Mouse (Mus musculus) kidney, postnatal 4 days (tissue): ENCODE data around the gene Aldh3a2.

Experiments
- DNase-seq, 2 experiments: peaks; one replicate each; pipeline ENCODE4 v3.0.0; 2021; ENCODE audit warnings: mixed read lengths in 2 of 2

Aldh3a2 gene

DNA sequence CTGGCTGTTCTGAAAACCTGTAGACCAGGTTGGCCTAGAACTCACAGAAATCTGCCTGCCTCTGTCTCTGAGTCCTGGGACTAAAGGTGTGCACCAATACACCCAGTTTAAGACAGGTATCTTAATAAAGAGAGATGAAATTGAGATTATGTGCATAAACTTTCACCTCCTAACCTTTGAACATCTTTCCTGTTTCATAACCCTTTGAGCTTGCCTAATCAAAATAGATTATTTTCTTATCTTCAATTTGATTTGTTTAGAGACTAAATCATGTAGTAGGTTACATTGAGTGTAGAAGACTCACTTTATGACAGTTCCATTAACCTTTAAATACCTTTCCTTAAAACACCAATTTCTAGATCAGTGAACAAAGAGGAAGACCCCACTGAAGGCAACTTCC is 4.3 kb upstream of the Aldh3a2 start:
- no peak for DNase-seq

DNA sequence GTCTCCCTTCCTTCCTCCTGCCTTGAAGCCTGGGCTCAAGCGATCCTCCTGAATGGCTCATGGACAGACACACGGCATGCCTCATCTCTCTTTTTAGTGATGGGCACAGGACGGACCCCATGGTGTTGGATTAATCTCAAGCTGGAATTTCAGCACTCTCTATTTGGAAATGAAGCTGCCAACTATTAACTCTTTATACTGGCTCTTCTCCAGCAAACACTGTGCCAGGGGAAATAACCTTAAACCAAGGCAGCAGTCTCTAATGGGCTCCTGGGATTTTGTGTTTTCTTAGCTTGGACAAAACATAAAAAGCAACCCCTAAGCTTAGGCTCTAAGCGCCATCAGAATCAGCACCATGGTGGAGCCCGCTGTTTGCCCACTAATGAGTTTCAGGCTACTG is 3.1 kb upstream of the Aldh3a2 start:
- DNase-seq = no peak

DNA sequence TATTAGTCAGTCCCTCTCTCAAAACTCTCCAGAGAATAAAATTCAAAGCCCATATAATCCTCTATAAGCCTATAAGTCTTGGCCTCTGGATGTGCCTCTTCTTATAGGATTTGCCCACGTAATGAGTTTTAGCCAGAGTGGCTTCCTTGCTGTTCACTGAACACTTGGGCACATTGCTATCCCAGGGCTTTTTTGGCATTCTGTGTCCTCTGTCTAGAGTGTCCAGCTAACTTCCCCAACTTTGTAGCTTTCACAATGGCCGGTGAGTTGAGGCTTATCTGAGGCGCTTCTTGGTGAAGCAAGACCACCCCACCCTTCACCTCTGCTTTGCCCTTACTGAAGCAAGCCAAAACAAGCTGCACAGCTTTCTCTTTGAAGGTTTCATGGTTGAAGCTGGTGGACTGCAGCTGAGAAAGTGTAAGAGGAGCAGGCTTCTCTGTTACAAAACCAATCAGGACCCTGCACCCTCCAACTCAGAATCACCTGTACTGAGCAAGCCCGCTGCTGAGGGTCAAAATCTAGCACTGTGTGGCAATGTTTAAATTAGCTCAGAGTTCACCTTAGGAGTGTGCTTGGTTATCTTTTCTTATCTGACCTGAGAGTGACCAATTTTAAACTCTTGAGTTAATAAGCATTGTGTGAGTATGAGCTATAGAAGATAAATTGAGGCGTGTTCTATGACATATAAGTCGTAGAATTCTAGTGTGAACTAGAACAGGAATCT is 1.5 kb upstream of the Aldh3a2 start:
- DNase-seq = no peak

DNA sequence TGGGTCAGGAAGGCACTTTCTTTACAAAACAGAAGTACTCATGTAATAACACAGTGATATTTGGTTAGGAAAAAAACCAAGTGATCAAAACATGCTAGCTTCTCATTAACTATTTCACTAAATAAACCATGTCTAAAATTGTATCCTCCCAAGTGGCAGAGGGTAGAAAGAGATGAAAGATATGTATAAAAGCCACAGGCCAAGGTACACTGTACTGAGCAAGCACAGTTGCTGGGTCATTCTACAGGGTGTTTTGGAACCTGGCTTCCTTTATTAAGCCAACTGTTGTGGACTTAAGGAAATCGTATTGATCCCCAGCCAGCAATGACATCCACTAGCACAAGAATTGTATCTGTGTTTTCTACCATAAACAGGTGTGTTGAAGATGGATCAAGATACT is 3.4 kb downstream of the Aldh3a2 start:
- DNase-seq = no peak

DNA sequence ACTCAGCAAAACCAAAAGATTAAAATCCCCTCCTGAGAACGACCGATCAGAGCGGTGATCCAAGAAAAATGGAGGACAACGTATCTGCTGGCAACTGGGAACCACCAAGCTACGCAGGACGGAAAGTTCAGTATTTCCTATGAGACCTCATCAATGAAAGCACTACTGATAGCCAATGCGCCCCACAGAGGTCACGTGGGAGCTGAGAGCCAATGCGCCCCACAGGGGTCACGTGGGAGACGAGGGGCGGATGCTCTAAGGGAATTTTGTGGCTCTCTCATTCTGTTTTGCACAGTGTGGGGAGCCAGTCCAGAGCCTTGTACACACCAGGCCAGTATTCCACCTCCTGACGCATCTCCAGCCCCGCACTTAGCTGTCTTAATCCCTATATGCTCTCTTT is 4.7 kb downstream of the Aldh3a2 start:
- no peak for DNase-seq

DNA sequence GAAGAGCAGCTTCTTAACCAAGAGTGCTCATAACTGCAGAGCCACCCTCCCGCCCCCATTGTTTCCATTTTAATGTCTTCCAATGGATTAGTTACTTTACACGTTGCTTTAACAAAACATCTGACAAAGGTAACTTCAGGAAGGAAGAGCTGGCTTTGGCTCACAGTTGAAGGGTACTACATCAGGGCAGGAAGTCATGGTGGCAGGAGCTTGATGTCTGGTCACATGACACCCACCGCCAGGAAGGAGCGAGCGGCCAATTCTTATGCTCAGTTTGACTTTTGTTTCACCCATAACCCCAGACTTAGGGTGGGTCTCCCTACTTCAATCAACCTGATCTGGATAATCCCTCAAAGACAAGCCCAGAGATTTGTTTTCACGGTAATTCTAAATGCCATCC is 8.2 kb downstream of the Aldh3a2 start:
- DNase-seq = no peak

DNA sequence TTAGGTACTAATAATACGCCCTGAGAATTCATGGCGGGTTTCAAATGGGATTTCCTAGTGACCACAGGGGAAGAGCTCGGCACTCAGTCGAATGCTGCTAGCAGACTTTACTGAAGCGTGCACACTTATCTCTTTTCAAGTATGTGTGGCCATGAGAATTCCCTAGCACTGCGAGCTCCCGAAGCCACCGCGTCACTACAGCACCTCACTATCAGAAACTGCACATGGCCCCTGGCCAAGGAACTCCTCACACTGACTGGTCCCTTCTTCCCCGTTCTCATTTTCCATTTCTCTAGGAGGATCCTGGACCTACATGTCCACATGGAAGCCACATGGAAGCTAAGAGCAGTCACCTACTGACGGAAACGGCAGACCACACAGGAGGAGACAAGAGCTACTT is 14.5 kb downstream of the Aldh3a2 start:
- DNase-seq = no peak

DNA sequence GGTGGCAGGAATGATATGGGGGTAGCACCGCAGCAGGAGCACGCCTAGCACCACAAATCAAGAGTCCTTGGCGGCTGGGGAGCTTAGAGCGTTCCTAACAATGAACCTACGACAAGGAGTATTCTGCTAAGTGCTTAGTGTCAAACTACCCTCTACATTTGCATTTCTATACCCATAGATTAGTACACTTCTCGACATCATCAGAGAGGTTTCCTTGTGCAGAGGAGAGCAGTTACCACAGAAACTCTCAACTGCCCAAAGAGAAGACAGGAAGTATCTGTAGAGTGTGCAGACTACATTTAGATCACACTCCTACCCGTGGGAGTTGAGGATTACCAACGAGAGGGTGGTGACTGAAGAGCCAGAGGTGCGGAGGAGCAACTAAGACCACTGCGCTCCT is 15.5 kb downstream of the Aldh3a2 start:
- DNase-seq = no peak

DNA sequence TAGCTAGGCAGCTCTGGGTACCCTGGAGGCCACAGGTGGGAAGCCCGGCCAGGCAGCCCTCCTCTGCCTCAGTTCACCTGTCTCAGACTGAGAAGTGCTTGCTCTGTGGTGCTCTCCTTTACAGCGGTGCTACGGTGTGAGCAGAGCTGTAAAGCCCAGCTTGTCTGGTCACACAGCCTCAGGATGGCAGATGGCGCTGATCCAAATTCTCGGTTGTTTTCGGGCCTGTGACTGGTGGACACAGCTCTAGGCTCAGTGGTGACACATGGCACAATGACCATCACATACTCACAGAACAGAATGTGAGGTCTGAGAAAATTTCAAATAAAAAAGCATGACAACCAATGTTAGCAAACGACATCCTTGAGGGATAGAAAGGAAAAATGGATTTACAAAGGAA is 22.9 kb downstream of the Aldh3a2 start:
- DNase-seq = no peak

DNA sequence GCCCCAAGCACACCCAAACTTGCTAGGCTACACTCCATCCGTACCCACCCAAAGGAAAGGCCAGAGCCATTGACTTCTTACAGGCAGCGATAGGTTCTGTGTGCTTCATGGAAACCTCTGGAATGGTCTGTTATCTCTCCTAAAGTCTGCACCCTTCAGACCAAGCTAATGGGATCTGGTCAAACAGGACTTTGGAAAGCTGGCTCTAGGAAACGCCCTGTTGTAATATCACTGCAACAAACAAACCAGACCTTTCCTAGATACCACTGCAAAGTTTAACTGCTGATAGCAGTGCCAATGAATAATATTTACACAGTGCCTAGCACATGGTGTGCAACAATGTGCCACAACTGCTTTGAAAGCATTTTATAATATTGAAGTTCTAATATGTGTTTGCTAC is 31.2 kb downstream of the Aldh3a2 start:
- DNase-seq = no peak

DNA sequence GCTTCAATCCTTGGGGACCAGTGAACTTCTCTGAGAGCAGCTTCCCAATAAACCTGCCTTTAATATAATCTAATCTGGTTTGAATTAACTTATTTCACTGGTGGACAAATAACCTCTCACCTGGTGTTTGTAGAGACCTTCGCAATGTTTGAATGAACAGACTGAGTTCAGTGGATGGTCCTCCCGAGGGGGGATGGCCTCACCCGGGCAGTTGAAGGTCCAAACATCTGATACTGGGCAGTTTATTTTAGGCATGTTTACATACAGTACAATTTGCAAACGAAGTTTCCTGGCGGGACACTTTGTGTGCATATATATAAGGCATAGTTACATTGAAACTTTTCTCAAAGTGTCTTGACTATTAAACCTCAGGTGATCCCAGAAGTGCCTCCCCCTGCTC is 33.1 kb downstream of the Aldh3a2 start:
- no peak for DNase-seq

DNA sequence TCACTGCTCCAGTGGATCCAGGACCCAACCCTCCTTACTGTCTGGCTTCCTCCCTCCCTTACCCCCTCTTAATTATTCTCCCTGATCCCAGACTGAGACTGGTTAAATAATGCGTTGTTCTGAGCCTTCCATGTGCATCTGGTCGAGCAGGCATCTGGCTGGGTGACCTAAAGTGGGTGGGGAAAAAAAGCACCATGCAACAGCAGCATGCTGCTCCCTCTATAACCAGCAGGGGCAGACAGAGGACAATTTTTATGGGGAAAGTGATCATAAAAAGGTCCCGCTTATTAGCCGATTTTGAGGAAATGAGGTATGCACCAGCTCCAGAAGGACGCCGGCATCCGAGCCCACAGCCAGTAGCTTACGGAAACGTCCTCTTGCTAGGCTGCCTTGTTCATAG is 35.9 kb downstream of the Aldh3a2 start:
- peak; percentile 77 to 79 for DNase-seq

DNA sequence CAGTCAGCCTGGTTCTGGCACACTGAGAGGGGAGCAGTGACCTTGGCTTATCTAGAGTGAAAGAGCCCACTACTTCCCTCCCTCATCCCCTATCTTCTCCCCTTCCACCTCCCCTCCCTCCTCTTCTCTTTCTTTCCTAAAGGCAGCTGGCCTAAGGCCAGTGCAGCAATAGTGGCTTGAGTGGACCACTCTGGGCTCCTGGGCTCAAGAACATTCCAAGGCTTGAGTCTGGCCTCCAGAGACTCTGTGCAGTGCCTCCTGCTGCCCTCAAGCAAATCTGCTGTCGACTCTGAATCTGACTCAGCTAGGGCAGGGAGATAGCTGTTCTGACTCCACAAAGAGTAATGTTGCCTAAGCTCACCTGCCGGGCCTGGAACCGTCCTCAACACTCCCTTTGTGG is 38.9 kb downstream of the Aldh3a2 start:
- no peak for DNase-seq

DNA sequence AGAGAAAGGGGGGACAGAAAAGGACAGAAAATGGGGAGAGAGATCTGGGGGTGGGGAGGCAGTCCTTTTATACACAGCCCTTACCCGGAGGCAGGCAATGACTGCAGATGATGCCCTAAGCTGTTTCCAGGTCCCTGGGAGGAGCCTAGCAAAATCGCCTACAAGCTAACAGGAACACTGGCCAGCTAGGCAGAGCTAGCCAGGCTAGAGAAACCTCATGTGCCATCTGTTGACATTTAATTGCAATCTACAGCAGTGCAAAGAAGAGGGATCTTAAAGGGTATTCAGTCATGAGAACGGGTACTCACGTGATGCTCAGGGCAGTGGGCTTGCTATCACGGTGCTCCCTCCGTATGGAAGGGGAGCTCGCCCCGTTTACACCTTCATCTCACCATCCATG is 39.4 kb downstream of the Aldh3a2 start:
- DNase-seq = no peak

DNA sequence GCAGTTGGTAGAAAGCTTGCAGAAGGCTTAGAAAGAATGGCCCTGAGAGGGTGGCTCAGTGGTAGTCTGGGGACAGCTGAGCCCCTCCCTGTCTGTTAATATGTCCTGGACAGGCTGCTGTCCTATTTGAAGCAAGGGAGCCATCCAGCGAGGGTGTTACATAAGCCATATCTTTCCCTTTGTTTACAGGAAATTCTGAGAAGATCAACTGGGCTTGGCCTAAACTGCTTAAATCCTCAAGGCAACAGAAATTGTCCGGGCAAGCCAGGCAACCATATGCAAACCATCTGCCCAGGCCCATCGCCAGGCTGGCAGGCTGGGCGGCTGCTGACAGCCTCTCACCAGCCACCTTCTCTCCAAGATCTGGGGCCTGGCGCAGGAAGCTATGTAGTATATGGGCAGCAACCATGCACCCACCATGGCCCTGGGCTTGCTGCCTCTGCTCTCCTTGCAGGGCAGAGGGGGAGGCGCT is 41.3 kb downstream of the Aldh3a2 start:
- no peak for DNase-seq

DNA sequence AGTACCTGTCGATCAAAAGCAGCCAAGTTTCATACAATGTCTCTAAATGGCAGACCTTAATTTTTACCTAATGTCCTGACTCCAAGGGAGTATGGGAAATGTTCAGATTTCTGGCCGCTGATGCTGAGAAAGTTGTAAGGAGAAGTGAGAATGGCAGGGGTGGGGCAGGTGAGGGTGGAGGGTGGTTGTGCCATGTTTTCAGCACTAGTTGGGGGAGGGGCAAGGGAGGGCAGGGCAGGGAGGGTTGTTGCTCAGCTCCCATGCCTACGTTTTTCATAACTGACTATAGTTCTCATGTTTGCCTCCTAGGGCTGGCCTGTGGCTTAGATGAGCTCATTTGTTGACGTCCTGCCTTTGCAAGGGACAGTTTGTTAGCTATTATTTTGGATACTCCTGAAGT is 41.8 kb downstream of the Aldh3a2 start:
- DNase-seq = no peak

DNA sequence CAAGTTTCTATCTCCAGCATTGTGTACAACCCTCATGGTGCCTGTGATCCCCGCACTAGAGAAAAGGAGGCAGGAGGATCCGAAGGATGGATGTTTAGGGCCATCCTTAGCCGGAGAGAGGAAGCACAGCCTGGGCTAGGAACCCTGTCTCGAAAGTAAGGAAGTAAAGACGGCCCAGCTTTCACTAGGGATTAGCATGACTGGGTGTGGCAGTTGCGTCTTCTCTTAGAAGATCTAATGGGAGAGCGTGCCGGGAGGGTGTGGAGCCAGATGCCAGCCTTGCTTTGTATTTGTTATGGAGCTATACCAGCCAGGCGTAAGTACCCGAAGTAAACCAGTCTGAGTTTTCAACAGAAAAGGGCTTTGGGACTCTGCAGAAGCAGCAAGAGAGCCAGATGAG is 42.4 kb downstream of the Aldh3a2 start:
- DNase-seq = no peak

DNA sequence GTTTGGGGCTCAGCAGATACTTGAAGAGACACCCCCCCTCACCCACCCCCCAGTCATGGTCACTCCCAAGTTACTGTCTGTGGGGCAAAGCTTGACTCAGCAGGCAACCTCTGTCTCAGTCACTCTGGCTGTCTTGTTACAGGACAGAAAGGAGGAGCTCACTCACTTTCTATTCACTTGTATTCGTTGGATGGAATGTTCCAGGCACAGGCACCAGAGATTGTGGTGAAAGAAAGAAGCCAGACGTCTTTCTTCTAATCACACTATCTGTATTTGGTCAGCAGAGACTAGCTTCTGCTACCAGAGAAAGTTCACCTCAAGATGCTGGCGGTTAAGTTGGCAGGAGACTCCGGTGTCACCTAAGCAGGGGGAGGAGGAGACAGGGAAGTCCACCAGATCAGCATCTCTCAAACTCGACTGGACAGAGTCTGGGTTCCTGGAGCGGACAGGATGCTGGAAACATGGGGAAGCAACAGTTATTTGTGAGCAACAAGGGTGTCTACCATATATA is 43.0 kb downstream of the Aldh3a2 start:
- no peak for DNase-seq

DNA sequence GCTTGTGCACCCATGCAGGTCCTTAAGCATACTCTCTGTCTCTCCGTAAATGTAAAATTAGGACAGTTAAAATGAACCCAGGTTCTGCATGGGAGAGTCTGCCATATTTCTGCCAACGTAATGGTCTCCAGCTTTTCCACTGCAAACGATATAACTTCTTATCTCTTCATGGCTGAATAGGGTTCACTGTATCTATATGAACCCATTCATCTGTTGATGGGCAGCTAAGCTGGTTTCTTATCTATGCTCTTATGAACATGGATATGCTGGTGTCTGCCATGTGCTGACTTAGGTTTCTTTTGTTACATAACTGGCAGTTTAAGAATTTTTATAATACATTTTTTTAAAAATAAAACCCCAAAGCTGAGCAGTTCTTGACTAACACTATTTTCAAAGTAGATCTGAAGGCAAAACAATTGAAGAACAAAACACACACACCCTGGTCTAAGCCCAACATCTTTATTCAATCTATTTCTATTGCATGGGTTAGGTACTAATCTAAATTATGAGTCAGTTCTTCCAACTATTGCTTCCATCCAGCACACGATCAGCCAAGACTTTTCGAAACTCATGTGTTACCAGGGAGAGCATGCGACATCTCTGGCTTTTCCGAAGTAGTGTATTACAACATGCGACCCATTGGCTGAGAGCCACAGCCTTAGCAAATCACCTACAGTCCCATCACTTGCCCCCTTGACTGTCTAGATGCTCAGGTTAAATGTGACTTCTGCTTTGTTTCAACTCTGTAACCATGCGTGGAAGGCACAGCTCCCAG is 44.1 kb downstream of the Aldh3a2 start:
- DNase-seq = no peak

DNA sequence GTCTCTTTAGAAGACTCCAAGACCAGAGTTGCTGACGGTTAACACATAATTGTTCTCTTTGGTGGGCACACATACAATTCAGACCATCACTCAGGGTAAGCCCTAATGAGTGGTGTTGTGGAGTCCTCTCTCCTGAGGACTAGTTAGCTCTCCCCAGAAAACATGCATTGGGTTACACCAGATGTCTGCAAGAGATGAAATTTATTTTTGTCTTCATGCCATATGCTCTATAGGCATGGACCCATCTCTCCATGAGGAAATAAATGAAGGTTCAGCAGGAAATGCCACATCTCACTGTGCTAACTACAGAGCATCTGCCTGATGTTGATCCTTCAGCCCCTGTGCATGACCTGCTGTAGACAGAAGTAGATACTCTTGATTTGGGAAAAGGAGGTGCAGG is 45.3 kb downstream of the Aldh3a2 start:
- DNase-seq = no peak

DNA sequence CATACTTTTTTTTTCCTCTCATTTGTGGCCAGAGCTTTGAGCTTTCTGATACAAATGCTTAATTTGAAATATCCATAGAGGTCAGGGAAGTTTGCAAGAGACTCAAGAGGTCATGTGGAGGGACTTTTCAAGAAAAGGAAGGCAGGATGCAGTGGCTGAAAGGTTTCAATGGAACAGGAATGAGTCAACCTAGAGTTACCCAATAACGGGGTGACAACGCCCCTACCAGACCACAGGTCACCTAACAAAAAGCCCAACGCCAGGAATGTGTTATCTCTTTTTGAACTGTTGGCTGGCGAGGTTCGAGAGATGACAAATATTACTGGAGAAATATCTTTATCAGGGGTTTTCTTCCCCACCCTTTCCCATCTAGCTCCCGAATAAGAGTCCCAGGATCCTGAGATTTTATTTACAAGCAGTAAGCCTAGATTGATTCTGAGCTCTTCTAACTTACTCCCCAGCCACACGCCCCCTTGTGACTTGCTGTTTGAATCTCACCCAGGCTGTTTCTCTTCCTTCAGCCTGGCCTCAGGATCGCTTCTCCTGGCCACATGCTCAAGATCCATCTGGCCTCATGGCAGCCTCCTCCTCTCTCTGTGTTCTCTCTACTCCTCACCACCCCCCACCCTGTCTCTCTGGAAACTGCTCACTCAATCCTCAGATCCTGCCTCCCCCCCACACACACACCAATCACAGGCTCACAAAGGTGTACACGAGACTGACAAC is 46.9 kb downstream of the Aldh3a2 start:
- no peak for DNase-seq

DNA sequence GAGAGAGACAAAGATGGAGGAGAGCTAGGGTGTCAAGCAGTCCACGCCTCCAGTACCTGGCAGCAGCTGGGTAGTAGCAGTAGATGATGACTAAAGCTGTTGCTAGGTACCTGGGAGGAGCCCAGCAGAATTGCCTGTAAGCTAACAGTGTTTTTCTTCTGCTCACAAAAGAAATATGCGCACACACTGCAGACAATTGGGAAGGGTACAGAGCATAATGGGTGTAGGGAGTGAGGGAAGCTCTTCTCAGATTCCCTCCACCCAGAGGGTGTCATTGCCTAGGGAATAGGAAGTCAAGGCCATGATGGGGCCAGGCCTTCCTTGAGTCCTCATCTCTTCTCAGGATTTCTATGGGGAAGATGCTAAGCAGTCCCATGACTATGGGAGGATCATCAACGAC is 51.3 kb downstream of the Aldh3a2 start:
- no peak for DNase-seq

DNA sequence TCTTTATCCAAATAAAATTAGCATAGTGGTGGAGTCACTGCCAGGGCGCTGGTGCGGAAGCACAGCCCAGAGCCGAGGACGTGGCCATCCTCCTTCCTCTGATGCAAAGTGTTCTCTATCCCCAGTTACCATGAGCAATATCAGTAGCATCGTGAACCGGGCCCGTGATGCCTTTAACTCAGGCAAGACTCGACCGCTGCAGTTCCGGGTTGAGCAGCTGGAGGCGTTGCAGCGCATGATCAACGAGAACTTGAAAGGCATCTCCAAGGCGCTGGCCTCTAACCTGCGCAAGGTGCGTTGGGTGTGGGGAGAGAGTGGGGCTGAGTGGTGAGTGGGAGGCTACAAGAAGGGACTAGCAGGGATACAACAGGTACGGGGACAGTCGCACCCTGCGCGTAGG is 55.2 kb downstream of the Aldh3a2 start:
- peak; percentile 16 to 29 for DNase-seq

DNA sequence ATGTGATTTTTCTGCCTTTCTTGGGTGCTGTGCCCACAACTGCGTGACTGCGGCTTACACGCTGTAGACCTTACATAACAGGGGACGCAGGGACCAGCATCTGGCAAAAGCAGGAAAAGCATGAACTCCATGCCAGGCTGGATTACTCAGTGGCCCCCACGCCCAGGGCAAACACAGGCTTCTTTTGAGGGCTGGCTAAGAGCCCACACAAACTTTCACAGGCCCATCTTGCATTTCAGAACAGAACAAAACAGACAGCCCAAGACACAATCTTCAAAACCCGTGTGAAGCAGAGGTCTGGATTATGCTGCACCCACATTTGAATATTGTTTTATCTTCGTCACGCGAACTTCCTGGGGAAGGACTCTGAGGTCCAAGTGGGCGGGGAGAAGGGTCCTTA is 58.9 kb downstream of the Aldh3a2 start:
- DNase-seq = no peak
